Mouse (Mus musculus) left cerebral cortex, postnatal 25 days (tissue): ENCODE measurements around the gene Tenm4. TPM values are rescaled to one million over a fixed set of nuclear protein-coding genes. Genes with fewer than 3 reads are reported as not detected.

ENCODE experiments used
- DNase-seq, 2 experiments: peaks; one replicate each; pipeline ENCODE4 v3.0.0; 2022; ENCODE audit warnings: low spot score in 2 of 2, mixed read lengths in 1 of 2
- intact Hi-C: fragments of 180-260 bp; cut with DNase I; formaldehyde crosslinking; loops from one replicate; pipeline ENCODE4 v1.15.1; 2025
- total RNA-seq, 2 experiments: library from RNA; stranded (reverse); gene quantifications; 2 replicates each; pipeline ENCODE4 v1.2.3; 2021

Tenm4 gene
- total RNA-seq, 2 experiments from 2014 or later: 134 to 162 TPM

DNA sequence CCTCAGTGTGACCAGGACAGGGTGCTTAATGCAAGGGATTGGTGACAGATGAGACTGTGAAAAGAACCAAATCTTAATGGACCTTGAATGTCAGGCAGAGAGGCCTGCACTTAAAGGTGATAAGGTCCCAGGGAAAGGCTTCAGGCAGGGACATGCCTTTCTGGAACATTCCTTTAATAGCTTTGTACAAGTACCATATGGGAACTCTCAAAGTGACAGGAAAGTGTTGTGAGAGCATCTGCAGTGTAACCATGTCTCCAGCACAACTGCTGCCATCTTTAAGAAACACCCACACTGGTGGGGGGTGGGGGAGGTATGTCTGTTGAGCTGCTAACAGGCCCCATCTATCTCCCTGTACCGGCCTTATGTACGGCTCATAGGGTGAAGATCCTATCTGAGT is 506.0 kb downstream of the Tenm4 start:
- DNase-seq: peak; percentile 38 to 87
- intact Hi-C loops: no loop called here

GRCm38 (mm10) chr7:96678236-96678635 is 507.2 kb downstream of the Tenm4 start:
- intact Hi-C loops: loop anchor here (1.0 kb wide), 1 partner anchor 161 kb away; no protein-coding TSS in a partner anchor
- DNase-seq: peak in 1 of 2 experiments; percentile 76

DNA sequence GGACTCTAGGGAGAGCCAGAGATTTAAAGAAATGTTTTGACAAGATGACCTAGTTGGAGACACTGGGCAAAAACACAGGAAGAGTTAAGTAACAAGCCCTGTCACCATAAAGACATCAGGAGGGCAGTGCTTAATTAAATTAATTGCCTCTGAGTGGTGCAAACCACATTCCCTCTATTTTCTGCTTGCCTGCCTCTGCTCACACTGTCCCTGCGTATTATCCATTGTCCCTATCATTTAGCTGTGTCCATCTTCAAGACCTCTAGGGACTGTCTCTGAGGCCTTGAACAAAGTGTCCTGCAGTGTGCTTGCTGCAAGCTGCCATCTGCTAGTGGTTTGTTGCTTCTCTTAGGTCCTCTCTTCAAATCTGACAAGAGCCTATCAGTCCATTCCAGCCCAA is 508.7 kb downstream of the Tenm4 start:
- intact Hi-C loops: loop anchor here (1.0 kb wide), 1 partner anchor 27 kb away; no protein-coding TSS in a partner anchor

DNA sequence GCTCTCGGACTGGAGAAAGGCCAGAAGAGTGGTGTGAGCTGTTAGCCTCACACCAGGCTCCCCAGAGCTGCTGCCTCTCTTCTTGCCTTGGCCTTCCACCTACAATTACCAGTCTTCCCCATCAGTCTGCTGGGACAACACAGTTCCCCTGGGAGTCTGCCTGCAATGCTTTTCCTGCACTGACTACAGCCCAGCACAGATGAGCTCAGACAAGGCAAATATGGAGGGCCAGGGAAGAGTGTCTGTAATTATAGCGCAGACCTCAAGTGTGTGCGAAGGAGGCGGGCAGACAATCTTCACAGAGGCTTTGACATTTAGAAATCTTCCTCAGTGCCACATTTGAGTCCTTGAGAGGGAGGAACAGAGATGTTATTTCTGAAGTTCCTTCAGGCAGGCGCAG is 509.4 kb downstream of the Tenm4 start:
- intact Hi-C loops: loop anchor here (1.0 kb wide), 1 partner anchor 28 kb away; no protein-coding TSS in a partner anchor
- peak; percentile 44 to 87 for DNase-seq

More for the DNA sequence above, 508.7 kb downstream of the Tenm4 start:
- DNase-seq: no peak

DNA sequence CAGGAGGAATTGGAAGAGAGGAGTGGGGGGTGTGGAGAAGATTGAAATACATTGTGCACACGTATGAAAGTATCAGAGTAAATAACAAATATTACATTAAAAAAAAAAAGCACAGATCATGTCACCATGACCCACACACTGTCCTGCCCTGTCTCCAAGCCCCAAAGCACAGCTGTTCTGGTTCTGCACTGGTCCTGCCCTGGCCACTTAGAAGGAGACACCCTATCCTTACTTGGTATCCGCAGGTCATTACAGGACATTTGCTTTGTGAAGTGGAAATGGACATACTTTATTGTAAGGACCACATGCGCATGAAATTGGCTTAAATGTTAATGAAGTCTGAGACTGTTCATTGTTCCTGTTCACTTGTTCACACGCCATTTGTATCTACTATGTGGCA is 510.8 kb downstream of the Tenm4 start:
- intact Hi-C loops: no loop called here
- no peak for DNase-seq

- intact Hi-C loops: no loop called here
- no peak for DNase-seq
Observed at GRCm38 (mm10) chr7:96688141-96688540, 517.1 kb downstream of the Tenm4 start.

- intact Hi-C loops: no loop called here
- no peak for DNase-seq
Observed at GRCm38 (mm10) chr7:96701097-96701845, 530.2 kb downstream of the Tenm4 start.

DNA sequence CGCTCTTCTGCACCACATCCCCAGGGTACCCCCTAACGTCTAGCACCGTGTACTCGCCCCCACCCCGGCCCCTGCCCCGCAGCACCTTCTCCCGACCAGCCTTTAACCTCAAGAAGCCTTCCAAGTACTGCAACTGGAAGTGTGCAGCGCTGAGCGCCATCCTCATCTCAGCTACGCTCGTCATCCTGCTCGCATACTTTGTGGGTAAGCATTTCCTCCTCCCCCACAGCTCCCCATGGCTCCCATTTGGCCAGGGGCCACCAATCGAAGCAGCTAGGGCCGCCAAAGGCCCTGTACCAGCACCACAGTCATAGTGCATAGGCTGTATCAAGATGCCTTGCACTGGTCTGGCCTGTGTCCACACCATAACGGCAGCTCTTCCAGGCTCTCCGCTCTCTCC is 532.9 kb downstream of the Tenm4 start:
- no peak for DNase-seq
- intact Hi-C loops: no loop called here

GRCm38 (mm10) chr7:96705307-96706129 is 534.5 kb downstream of the Tenm4 start:
- intact Hi-C loops: no loop called here
- no peak for DNase-seq

GRCm38 (mm10) chr7:96706531-96706930 is 535.5 kb downstream of the Tenm4 start:
- intact Hi-C loops: no loop called here
- no peak for DNase-seq

DNA sequence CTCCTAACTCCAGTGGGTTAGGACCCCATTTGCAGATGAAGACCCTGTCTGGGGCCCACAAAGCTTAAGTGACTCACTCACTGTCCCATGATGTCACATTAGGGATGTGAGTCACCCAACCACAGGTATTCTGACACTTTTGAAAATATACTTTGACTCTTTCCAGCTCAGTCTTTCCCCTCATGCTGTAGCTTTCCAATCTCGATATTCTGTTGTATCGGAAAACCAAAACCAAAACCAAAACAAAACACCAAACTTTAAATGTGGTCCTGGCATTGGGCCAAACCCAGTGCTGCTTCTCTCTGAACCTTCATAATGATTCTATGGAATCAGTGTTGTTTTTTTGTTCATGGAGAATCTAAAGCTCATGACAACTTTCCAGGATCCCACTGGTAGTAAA is 536.1 kb downstream of the Tenm4 start:
- intact Hi-C loops: no loop called here
- no peak for DNase-seq

GRCm38 (mm10) chr7:96708071-96708470 is 537.0 kb downstream of the Tenm4 start:
- intact Hi-C loops: no loop called here
- peak in 1 of 2 experiments; percentile 68 for DNase-seq

DNA sequence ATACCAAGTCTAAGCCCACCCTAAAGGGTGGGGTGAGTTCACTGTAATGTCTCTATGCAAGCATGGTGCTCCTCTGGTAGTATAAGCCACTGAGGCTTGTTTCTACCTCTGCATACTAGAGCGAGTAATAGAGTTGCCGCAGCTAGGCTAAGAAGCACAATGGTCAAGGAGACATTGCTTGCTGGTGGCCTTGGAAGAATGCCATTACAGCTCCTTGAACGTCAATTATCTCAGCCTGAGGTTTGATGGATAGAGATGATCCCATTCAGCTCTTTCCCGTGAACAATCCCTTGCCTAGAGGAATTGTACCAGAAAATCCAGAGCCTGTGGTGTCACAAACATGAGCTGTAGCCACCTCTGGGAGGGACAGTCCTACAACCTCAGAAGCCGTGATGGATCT is 537.5 kb downstream of the Tenm4 start:
- intact Hi-C loops: no loop called here
- DNase-seq: no peak

DNA sequence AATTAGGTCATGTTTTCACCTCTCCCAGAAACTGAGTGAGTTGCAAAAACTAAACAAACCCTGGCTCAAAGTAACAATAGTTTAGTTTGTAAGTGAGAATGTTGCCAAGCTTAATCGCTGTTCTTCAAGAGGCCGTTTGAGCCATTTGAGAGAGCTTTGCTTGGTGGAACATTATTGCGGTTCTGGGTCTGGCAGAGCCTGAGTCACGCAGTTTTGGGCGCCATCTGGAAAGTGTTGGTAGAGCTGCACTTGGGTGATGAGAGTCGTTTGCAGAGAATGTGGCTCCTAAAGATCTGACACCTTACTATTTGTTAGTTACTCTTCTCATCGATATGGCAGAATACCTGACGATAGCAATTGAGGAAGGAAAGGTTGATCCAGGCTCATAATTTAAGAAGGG is 537.9 kb downstream of the Tenm4 start:
- peak in 1 of 2 experiments; percentile 52 for DNase-seq
- intact Hi-C loops: no loop called here

DNA sequence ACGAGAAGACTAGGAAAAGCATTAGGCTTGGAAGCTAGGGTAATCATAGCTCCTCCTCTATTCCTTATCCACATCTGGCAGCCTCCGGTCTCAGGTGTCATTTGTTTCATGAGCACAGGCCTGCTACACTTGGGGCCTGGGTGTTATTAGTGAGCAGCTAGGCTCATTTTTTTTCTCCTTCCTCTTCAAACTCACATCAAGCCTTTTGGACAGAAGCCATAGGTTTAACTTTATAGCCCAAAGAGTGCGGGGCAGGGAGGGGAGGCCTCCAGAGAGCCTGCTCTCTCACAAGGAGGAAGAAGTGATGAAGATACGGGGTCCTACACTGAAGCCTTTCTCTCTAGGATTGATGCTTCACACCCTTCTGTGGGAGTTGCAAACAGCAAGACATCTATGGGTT is 538.8 kb downstream of the Tenm4 start:
- DNase-seq: no peak
- intact Hi-C loops: no loop called here

GRCm38 (mm10) chr7:96710658-96711071 is 539.6 kb downstream of the Tenm4 start:
- intact Hi-C loops: no loop called here
- peak in 1 of 2 experiments; percentile 80 for DNase-seq

GRCm38 (mm10) chr7:96712876-96713275 is 541.8 kb downstream of the Tenm4 start:
- intact Hi-C loops: no loop called here
- no peak for DNase-seq

GRCm38 (mm10) chr7:96716911-96717310 is 545.9 kb downstream of the Tenm4 start:
- intact Hi-C loops: no loop called here
- DNase-seq: no peak

DNA sequence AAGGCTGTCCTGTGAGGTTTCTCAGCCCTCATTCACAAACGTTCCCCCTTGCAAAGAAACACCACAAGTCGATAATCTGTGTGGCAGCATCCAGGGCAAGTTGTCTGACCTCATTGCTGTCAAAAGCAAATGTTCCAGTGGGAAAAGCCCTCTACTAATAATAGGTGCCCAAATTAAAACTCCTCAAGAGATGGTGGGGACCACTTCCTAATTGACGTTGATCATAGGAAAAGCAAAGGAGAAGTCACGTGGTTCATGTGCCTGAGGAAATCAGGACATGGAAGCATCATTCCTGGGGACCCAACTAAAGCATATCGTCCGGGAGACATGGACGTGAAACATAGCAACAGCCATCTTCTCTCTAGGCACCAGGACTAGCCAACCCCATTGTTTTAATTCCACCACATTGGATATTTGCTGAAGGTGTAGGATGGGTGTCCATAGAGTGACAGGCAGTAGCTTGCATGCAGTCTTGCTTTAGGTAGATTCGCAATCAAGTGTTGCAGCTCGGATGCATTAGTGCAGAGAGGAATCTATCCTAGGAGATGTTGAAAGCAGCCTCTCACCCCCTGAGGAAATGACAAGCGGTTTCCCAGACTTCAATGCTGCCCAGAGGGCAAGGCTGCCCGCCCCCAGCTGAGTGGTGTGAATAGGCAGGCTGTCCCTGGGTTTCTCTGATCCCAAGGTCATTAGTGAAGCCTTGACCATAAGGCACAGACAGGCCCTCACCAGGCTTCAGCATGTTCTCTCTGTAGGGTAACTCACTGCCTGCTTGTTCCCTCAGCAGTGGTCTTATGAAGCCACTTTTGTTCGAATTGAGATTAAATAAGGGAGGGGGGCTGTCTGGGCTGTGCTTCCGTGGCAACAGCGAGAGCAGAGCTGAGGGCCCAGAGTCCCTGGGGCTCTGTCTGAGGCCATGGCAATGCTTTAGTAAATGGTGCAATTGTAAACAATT is 547.4 kb downstream of the Tenm4 start:
- DNase-seq: no peak

GRCm38 (mm10) chr7:96719926-96720325 is 548.9 kb downstream of the Tenm4 start:
- DNase-seq: no peak
- intact Hi-C loops: no loop called here

More for the DNA sequence above, 547.4 kb downstream of the Tenm4 start:
- intact Hi-C loops: no loop called here
